Mouse (Mus musculus): ENCODE results near the gene Nemp2. TPM values are rescaled to one million over a fixed set of nuclear protein-coding genes. Genes with fewer than 3 reads are reported as not detected.

Nemp2 gene
- total and polyA plus RNA-seq, 3 experiments, result 1.1 to 21.3 (median 13.2) TPM

DNA sequence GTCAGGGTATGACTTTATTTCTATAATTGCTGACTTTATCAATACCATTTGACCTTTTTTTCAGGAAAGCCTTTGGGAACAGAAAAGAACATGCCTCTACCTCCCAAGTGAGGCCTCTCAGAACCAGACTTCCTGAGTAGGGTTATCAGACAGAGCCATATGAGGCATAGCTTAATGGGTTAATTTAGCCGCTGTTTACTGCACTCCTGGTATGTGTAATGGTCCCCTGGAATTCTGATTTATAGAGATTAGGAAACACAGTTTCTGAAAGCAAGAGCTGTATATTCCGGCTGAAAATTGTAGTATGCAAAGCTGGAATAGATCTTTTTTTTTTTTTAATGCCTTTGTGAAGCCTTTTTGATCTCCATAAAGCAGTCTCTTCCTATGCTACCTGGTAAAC, 29.8 kb downstream of the Nemp2 start:
- peaks cover 4% of the 10 kb centered on the region for H3K4me1 ChIP-seq (ENCODE audit: insufficient read depth, low read depth, low read length)
- H3K36me3 ChIP-seq (replicated peaks), result no peaks in the 10 kb centered on the region
- H3K27me3 ChIP-seq (ENCODE audit: insufficient read depth, low read length), result peaks cover 16% of the 10 kb centered on the region
- TF ChIP-seq POLR2AphosphoS5 (IDR thresholded peaks at IDR 0.05; ENCODE audit: insufficient replicate concordance, low read depth, low read length), result no peak
- no peak for TF ChIP-seq CTCF (IDR thresholded peaks at IDR 0.05; ENCODE audit: low read depth, low read length)
- no peak for TF ChIP-seq TAL1 (conservative IDR thresholded peaks at IDR 0.05; ENCODE audit: low read depth, low read length)
- TF ChIP-seq GATA2 (IDR thresholded peaks at IDR 0.05; ENCODE audit: borderline replicate concordance, low read depth, low read length), result no peak
- no peak for TF ChIP-seq GATA1 (IDR thresholded peaks at IDR 0.05; ENCODE audit: borderline replicate concordance, low read length)
- ATAC-seq (ENCODE audit: extremely low read depth, insufficient number of reproducible peaks, low FRiP score, poor library complexity, severe bottlenecking) (no peak), DNase-seq (ENCODE audit: low spot score) (no peak)
- no peak overlapping the region for H3K4me3 ChIP-seq (ENCODE audit: low read depth, low read length)
- H3K9me3 ChIP-seq (replicated peaks), result no peaks in the 10 kb centered on the region

DNA sequence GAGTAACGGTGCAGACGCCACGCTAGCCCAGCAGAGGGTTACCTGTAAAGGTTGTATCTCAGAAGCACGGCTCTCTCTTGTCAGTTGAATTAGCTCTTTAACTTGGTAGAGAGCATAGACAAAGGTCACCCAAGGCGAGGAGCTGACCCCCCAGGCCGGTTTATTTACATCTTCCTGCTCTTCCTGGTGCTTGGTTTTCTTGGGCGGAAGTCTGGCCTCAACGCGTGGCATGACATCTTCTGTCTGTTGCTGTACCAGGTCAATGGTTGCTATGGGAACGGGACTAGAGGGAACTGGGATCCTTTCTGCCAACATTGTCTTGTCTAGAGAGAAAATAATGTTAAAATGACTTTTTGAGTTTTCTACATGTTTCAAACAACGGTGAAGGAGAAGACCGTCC, 30.3 kb downstream of the Nemp2 start:
- peaks cover 16% of the 10 kb centered on the region for H3K27me3 ChIP-seq (ENCODE audit: insufficient read depth, low read length)
- H3K4me1 ChIP-seq (ENCODE audit: insufficient read depth, low read depth, low read length), result peaks cover 3% of the 10 kb centered on the region
- DNase-seq (ENCODE audit: low spot score), result no peak
- TF ChIP-seq GATA1 (IDR thresholded peaks at IDR 0.05; ENCODE audit: borderline replicate concordance, low read length), result no peak
- no peak for TF ChIP-seq TAL1 (conservative IDR thresholded peaks at IDR 0.05; ENCODE audit: low read depth, low read length)
- no peak for TF ChIP-seq GATA2 (IDR thresholded peaks at IDR 0.05; ENCODE audit: borderline replicate concordance, low read depth, low read length)
- no peak for TF ChIP-seq POLR2AphosphoS5 (IDR thresholded peaks at IDR 0.05; ENCODE audit: insufficient replicate concordance, low read depth, low read length)
- no peak for TF ChIP-seq CTCF (IDR thresholded peaks at IDR 0.05; ENCODE audit: low read depth, low read length)
- no peaks in the 10 kb centered on the region for H3K9me3 ChIP-seq (replicated peaks)
- H3K36me3 ChIP-seq (replicated peaks), result no peaks in the 10 kb centered on the region
- ATAC-seq (ENCODE audit: extremely low read depth, insufficient number of reproducible peaks, low FRiP score, poor library complexity, severe bottlenecking), result no peak
- H3K4me3 ChIP-seq (ENCODE audit: low read depth, low read length), result no peak overlapping the region

DNA sequence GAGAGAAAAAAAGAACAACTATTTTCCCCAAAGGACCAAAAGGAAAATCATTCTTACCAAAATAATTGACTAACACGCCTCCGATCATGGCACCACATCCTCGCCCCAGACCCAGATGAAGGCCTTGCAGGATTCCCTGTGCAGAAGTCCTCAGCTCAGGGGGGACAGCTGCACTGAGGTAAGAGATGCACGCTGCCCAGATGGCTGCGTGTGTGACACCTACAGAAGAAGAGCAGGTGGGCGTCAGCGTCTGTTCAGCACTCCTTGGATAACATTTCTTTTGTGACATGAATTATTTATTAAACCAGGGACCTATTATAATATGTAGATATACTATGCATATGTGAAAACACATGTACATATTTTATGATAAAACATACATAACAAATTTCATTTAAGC, 32.7 kb downstream of the Nemp2 start:
- H3K27me3 ChIP-seq (ENCODE audit: insufficient read depth, low read length), result peaks cover 14% of the 10 kb centered on the region
- H3K4me1 ChIP-seq (ENCODE audit: insufficient read depth, low read depth, low read length), result no peaks in the 10 kb centered on the region; the same call in 1 of the 2 replicates
- no peak overlapping the region for H3K4me3 ChIP-seq (ENCODE audit: low read depth, low read length)
- no peak for DNase-seq (ENCODE audit: low spot score)
- ATAC-seq (ENCODE audit: extremely low read depth, insufficient number of reproducible peaks, low FRiP score, poor library complexity, severe bottlenecking), result no peak
- TF ChIP-seq CTCF (IDR thresholded peaks at IDR 0.05; ENCODE audit: low read depth, low read length), result no peak
- TF ChIP-seq POLR2AphosphoS5 (IDR thresholded peaks at IDR 0.05; ENCODE audit: insufficient replicate concordance, low read depth, low read length), result no peak
- TF ChIP-seq GATA1 (IDR thresholded peaks at IDR 0.05; ENCODE audit: borderline replicate concordance, low read length), result no peak
- TF ChIP-seq GATA2 (IDR thresholded peaks at IDR 0.05; ENCODE audit: borderline replicate concordance, low read depth, low read length), result no peak
- no peak for TF ChIP-seq TAL1 (conservative IDR thresholded peaks at IDR 0.05; ENCODE audit: low read depth, low read length)
- H3K36me3 ChIP-seq (replicated peaks), result no peaks in the 10 kb centered on the region
- H3K9me3 ChIP-seq (replicated peaks), result no peaks in the 10 kb centered on the region

DNA sequence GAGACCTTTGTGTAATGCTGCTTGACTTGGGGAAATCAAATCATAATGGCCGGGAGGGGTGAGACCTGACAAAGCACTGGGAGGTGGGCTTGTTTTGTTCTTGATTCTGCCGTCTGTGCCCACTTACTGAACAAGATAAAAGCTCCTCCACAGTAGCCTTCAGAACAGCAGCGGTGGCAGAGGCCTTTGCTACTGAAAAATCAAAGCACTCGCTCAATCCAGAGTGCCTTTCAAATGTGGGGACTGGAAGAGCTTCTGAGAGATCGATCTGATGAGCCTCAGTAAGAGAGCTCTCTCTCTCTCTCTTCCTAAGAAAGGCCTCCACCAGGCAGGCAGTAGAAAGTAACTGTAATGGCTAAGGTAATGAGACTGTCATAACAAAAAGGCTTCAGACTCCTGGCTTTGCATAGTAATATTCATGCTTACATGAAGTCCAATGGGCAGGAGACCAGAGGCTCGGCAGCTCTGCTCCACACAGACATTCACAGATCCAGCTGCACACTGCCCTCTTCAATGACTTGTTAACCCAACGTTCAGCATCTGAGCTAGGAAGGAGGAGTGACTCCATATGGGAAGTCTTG, 38.3 kb downstream of the Nemp2 start:
- no peaks in the 10 kb centered on the region for H3K36me3 ChIP-seq (replicated peaks)

DNA sequence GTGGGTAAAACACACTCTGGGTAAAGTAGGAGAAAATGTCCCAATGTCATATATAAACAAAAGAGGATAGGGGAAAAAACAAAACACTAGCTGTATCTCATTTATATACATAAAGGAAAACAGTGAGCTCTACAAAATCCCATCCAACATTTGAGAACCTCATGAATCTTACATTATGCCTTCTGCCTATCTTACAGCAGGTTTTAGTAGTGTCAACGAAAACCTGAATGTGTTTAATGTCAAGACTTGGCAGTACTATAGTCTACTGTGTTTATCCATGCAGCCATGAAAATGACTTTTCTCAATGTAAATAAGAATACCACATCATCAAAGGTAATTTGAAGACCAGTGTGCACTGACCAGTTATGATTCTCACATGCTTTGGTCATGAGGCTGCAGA, 39.4 kb downstream of the Nemp2 start:
- no peak for TF ChIP-seq TAL1 (conservative IDR thresholded peaks at IDR 0.05; ENCODE audit: low read depth, low read length)
- TF ChIP-seq GATA2 (IDR thresholded peaks at IDR 0.05; ENCODE audit: borderline replicate concordance, low read depth, low read length), result no peak
- TF ChIP-seq CTCF (IDR thresholded peaks at IDR 0.05; ENCODE audit: low read depth, low read length), result no peak
- TF ChIP-seq GATA1 (IDR thresholded peaks at IDR 0.05; ENCODE audit: borderline replicate concordance, low read length), result no peak
- no peak for TF ChIP-seq POLR2AphosphoS5 (IDR thresholded peaks at IDR 0.05; ENCODE audit: insufficient replicate concordance, low read depth, low read length)
- H3K4me3 ChIP-seq (ENCODE audit: low read depth, low read length), result no peak overlapping the region
- no peaks in the 10 kb centered on the region; the same call in none of the 2 replicates for H3K27me3 ChIP-seq (ENCODE audit: insufficient read depth, low read length)
- ATAC-seq (ENCODE audit: extremely low read depth, insufficient number of reproducible peaks, low FRiP score, poor library complexity, severe bottlenecking), result no peak
- H3K4me1 ChIP-seq (ENCODE audit: insufficient read depth, low read depth, low read length), result no peaks in the 10 kb centered on the region
- H3K9me3 ChIP-seq (replicated peaks), result no peaks in the 10 kb centered on the region
- no peak for DNase-seq (ENCODE audit: low spot score)
- H3K36me3 ChIP-seq (replicated peaks), result no peaks in the 10 kb centered on the region

More for the DNA sequence above, 38.3 kb downstream of the Nemp2 start:
- Histone ChIP-seq H3K4me1 (ENCODE audit: insufficient read depth, low read depth, low read length) (no peaks in the 10 kb centered on the region), H3K27me3 (ENCODE audit: insufficient read depth, low read length) (peaks cover 5% of the 10 kb centered on the region), H3K4me3 (ENCODE audit: low read depth, low read length) (no peak overlapping the region), H3K9me3 (replicated peaks) (no peaks in the 10 kb centered on the region)
- TF ChIP-seq GATA2 (IDR thresholded peaks at IDR 0.05; ENCODE audit: borderline replicate concordance, low read depth, low read length) (no peak), POLR2AphosphoS5 (IDR thresholded peaks at IDR 0.05; ENCODE audit: insufficient replicate concordance, low read depth, low read length) (no peak), TAL1 (conservative IDR thresholded peaks at IDR 0.05; ENCODE audit: low read depth, low read length) (no peak), CTCF (IDR thresholded peaks at IDR 0.05; ENCODE audit: low read depth, low read length) (no peak), GATA1 (IDR thresholded peaks at IDR 0.05; ENCODE audit: borderline replicate concordance, low read length) (no peak)
- DNase-seq (ENCODE audit: low spot score), result no peak
- no peak for ATAC-seq (ENCODE audit: extremely low read depth, insufficient number of reproducible peaks, low FRiP score, poor library complexity, severe bottlenecking)

DNA sequence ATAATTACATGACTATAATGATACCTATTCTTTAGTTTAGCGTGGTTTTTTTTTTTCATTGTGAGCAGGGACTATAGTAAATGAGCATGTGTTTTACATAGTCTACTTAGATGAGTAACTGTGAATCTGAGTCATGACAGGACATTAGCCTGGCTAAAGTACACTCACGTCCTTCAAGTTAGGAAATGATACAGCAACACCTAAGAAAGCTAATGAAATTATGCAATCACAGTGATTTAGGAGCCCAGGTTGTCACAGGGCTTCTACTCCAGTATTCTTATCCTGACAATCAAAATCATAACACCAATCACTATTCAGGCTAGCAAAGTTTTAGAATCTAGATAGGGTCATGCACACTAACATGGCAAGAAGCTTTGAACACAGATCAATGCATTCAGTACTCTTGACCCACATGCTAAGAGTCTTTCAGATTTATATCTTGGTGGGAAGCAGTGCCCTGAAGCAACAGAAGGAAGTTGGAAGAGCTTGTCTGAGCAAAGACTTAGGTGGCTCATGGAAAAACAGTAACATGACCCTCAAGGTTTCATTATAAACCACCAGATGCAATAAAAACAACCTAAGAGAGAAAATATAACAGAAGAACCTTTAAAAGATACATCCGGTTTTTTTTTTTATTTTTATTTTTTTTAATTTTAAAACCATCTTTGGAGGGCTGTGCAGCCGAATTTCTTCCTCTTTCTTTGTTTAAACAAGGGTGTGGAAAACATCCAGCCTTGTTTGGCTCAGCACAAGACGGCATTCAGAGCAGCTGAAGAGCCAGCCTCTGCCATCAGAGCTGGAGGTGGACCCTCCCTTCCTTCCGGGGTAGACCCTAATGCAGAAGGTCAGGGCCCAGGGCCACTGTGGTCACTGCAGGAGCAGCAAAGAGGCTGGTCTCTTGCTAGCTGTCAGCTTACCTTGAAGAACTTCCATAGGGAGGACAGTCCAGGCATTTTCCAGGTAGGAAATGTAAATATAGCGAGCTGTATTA, 45.4 kb downstream of the Nemp2 start:
- no peak for DNase-seq (ENCODE audit: low spot score)
- peaks cover 11% of the 10 kb centered on the region for H3K27me3 ChIP-seq (ENCODE audit: insufficient read depth, low read length)
- no peak overlapping the region for H3K4me3 ChIP-seq (ENCODE audit: low read depth, low read length)

More for the DNA sequence above, 45.4 kb downstream of the Nemp2 start:
- Histone ChIP-seq H3K4me1 (ENCODE audit: insufficient read depth, low read depth, low read length) (no peaks in the 10 kb centered on the region), H3K9me3 (replicated peaks) (no peaks in the 10 kb centered on the region), H3K36me3 (replicated peaks) (no peaks in the 10 kb centered on the region)
- TF ChIP-seq POLR2AphosphoS5 (IDR thresholded peaks at IDR 0.05; ENCODE audit: insufficient replicate concordance, low read depth, low read length), result no peak
- no peak for TF ChIP-seq GATA1 (IDR thresholded peaks at IDR 0.05; ENCODE audit: borderline replicate concordance, low read length)
- TF ChIP-seq CTCF (IDR thresholded peaks at IDR 0.05; ENCODE audit: low read depth, low read length), result no peak
- no peak for TF ChIP-seq TAL1 (conservative IDR thresholded peaks at IDR 0.05; ENCODE audit: low read depth, low read length)
- no peak for TF ChIP-seq GATA2 (IDR thresholded peaks at IDR 0.05; ENCODE audit: borderline replicate concordance, low read depth, low read length)
- no peak for ATAC-seq (ENCODE audit: extremely low read depth, insufficient number of reproducible peaks, low FRiP score, poor library complexity, severe bottlenecking)
